Mouse (Mus musculus): ENCODE data around the gene Il24. TPM values are rescaled to one million over a fixed set of nuclear protein-coding genes. Genes with fewer than 3 reads are reported as not detected.

Gene Il24
- not detected in 2 replicates for polyA plus RNA-seq (2015; fragmentation: Nextera tagmentation; extraction: Ambion mirVana)

GRCm38 (mm10) chr1:130887354-130887753 lies at the start of gene Il24:
TSS of gene Il24 (minus strand) at chr1:130887454.
- Histone ChIP-seq H3K4me2 (no peak within 1 kb of the TSS), H3K27me3 (no peaks in the 10 kb centered on the region), H3K27ac (replicated peaks) (no peak within 1 kb of the TSS), H3K4me3 (no peak within 1 kb of the TSS), H3K4me1 (replicated peaks) (no peaks in the 10 kb centered on the region), H3K9ac (no peak within 1 kb of the TSS), H3K36me3 (no peaks in the 10 kb centered on the region), H3K9me3 (no peaks in the 10 kb centered on the region)
- ATAC-seq (ENCODE audit: low read depth): no peak

GRCm38 (mm10) chr1:130936351-130936750 lies 49.1 kb upstream of the Il24 start:
- Histone ChIP-seq H3K27ac (replicated peaks) (no peak overlapping the region), H3K36me3 (no peaks in the 10 kb centered on the region), H3K4me1 (replicated peaks) (no peaks in the 10 kb centered on the region), H3K27me3 (no peaks in the 10 kb centered on the region), H3K9ac (no peak overlapping the region), H3K4me2 (no peak overlapping the region), H3K4me3 (no peak overlapping the region), H3K9me3 (no peaks in the 10 kb centered on the region)
- WGBS: 57% methylated on average over 6 of the region's 6 CpGs
- ATAC-seq (ENCODE audit: low read depth): no peak

DNA sequence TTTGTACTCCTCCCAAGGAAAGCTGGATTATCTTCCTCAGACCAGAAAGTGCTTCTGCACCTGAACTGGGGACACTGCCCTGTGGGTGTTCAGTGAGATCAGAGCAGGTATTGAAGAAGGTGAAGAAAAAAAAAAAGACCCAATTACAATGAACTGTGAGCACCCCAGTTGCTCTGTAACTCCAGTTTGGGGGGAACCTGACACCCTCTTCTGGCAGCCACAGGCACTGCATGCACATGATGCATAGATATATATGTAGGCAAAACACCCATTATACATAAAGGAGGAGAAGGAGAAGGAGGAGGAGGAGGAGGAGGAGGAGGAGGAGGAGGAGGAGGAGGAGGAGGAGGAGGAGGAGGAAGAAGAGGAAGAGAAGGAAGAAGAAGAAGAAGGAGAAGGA lies 39.2 kb upstream of the Il24 start:
- H3K36me3 ChIP-seq: no peaks in the 10 kb centered on the region
- no peak overlapping the region for H3K27ac ChIP-seq (replicated peaks)
- no peak overlapping the region for H3K4me2 ChIP-seq
- H3K4me3 ChIP-seq: no peak overlapping the region
- H3K9ac ChIP-seq: no peak overlapping the region
- H3K4me1 ChIP-seq (replicated peaks): no peaks in the 10 kb centered on the region
- no peak for ATAC-seq (ENCODE audit: low read depth)
- no peaks in the 10 kb centered on the region for H3K9me3 ChIP-seq
- no peaks in the 10 kb centered on the region for H3K27me3 ChIP-seq

- Histone ChIP-seq H3K9me3 (no peaks in the 10 kb centered on the region), H3K36me3 (no peaks in the 10 kb centered on the region), H3K9ac (no peak overlapping the region), H3K4me1 (replicated peaks) (no peaks in the 10 kb centered on the region), H3K4me2 (no peak overlapping the region), H3K27me3 (no peaks in the 10 kb centered on the region), H3K27ac (replicated peaks) (no peak overlapping the region), H3K4me3 (no peak overlapping the region)
- no peak for ATAC-seq (ENCODE audit: low read depth)
- WGBS: 29% methylated on average over 1 of the region's 1 CpGs
These were observed 31.2 kb upstream of the Il24 start for GRCm38 (mm10) chr1:130918323-130918980.

- Histone ChIP-seq H3K4me3 (no peak within 1 kb of the TSS), H3K27ac (replicated peaks) (no peak within 1 kb of the TSS), H3K9me3 (no peaks in the 10 kb centered on the region), H3K27me3 (no peaks in the 10 kb centered on the region), H3K9ac (no peak within 1 kb of the TSS), H3K36me3 (no peaks in the 10 kb centered on the region), H3K4me2 (no peak within 1 kb of the TSS), H3K4me1 (replicated peaks) (no peaks in the 10 kb centered on the region)
- 77% methylated on average over 12 of the region's 12 CpGs for whole genome bisulfite sequencing
- ATAC-seq (ENCODE audit: low read depth): no peak
These were observed 24.3 kb upstream of the Il24 start, which contains the start of gene Il20 for GRCm38 (mm10) chr1:130911401-130912010. TSS of gene Il20 (minus strand) at chr1:130911451.

DNA sequence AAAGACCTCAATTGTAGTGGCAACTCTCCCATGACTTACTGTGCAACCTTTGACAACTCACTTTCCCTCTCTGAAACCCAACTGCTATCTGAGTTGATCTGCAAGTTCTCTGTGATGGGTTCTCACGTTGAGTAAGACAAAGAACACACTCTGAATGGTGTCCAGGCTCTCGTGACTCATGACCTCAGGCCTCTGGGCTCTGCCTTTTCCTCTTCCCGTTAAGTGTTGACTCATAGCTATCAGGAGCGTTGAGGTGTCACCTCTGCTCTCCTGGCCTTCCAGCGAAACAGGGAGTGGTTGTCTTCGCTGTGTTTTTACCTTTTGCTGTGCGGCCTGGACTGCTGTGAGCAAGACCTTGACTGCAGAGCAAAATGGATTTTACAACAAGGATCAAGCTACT lies 15.3 kb upstream of the Il24 start:
- Histone ChIP-seq H3K4me2 (no peak overlapping the region), H3K9ac (no peak overlapping the region), H3K36me3 (no peaks in the 10 kb centered on the region), H3K27me3 (no peaks in the 10 kb centered on the region), H3K4me1 (replicated peaks) (no peaks in the 10 kb centered on the region), H3K4me3 (no peak overlapping the region), H3K27ac (replicated peaks) (no peak overlapping the region), H3K9me3 (no peaks in the 10 kb centered on the region)
- 82% methylated on average over 7 of the region's 7 CpGs for WGBS
- no peak for ATAC-seq (ENCODE audit: low read depth)

GRCm38 (mm10) chr1:130894468-130894867 lies 7.2 kb upstream of the Il24 start:
- Histone ChIP-seq H3K9me3 (no peaks in the 10 kb centered on the region), H3K4me3 (no peak overlapping the region), H3K4me2 (no peak overlapping the region), H3K27me3 (no peaks in the 10 kb centered on the region), H3K27ac (replicated peaks) (no peak overlapping the region), H3K4me1 (replicated peaks) (no peaks in the 10 kb centered on the region), H3K36me3 (no peaks in the 10 kb centered on the region), H3K9ac (no peak overlapping the region)
- no peak for ATAC-seq (ENCODE audit: low read depth)
- WGBS: 75% methylated on average over 6 of the region's 6 CpGs

DNA sequence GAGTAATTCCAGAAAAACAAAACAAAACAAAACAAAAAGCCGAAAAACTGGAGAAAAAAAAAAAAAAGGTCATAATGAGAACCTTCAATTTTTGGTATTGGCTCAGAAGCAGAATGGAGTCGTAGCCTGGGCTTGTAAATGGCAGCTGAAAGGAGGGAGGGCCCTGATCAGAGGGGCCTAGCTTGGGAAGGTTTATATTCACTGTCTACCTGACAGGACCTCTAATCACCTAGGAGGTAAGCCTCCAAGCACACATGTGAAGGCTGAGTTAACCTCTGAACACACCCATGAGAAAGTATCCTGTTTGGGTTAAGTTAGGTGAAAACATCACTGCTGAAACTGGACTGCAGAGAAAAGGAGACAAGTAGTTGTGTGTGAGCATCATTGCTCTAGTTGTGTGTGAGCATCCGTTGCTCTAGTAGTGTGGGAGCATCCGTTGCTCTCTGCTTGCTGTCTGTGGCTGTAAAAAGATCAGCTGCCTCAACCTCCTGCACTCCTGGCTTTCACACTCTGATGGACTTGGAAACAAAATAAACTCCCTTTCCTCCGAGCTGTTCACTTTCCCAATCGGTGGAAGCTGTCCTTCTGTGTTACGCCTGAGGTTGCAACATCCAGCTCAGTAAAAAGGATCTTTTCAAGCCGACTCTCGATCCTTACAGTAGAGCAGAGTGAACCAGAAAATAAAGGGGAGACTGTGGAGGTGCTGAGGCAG lies 6.2 kb upstream of the Il24 start:
- no peaks in the 10 kb centered on the region for H3K36me3 ChIP-seq
- H3K4me3 ChIP-seq: no peak overlapping the region
- H3K9ac ChIP-seq: no peak overlapping the region
- no peaks in the 10 kb centered on the region for H3K9me3 ChIP-seq
- no peak overlapping the region for H3K27ac ChIP-seq (replicated peaks)
- H3K27me3 ChIP-seq: no peaks in the 10 kb centered on the region
- WGBS: 80% methylated on average over 9 of the region's 9 CpGs
- no peak for ATAC-seq (ENCODE audit: low read depth)
- no peak overlapping the region for H3K4me2 ChIP-seq
- H3K4me1 ChIP-seq (replicated peaks): no peaks in the 10 kb centered on the region

DNA sequence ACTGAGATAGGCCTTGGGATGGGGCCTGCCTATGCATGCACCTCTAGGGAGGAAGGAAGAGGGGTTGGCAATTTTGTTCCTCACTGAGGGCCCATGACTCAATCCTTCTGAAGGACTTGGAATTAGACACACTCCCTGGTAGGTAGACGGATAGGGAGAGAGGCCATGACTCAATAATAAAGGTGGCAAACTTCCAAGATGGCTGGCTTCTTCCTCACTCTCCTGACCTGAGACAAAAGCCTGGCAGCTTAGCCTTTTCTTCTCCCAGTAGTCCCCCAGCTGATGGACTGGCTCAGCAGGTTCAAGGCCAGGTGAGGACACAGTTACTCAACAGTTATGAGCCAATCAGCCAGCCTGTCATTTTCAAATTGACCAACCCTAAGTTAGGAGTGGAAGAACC lies 5.2 kb upstream of the Il24 start:
- Histone ChIP-seq H3K4me3 (no peak overlapping the region), H3K27ac (replicated peaks) (no peak overlapping the region), H3K4me1 (replicated peaks) (no peaks in the 10 kb centered on the region), H3K36me3 (no peaks in the 10 kb centered on the region), H3K4me2 (no peak overlapping the region), H3K27me3 (no peaks in the 10 kb centered on the region), H3K9ac (no peak overlapping the region), H3K9me3 (no peaks in the 10 kb centered on the region)
- 79% methylated on average over 1 of the region's 1 CpGs for whole genome bisulfite sequencing
- no peak for ATAC-seq (ENCODE audit: low read depth)

- Histone ChIP-seq H3K27me3 (peaks cover 25% of the 10 kb centered on the region), H3K9me3 (no peaks in the 10 kb centered on the region), H3K27ac (replicated peaks) (no peak overlapping the region), H3K4me1 (replicated peaks) (peaks cover 3% of the 10 kb centered on the region; the same call in 1 of the 2 replicates), H3K9ac (no peak overlapping the region), H3K4me3 (no peak overlapping the region), H3K36me3 (no peaks in the 10 kb centered on the region), H3K4me2 (no peak overlapping the region)
- ATAC-seq (ENCODE audit: low read depth): no peak
- 89% methylated on average over 4 of the region's 4 CpGs for WGBS
These were observed 4.1 kb downstream of the Il24 start for GRCm38 (mm10) chr1:130883146-130883545.

GRCm38 (mm10) chr1:130879927-130880326 lies 7.3 kb downstream of the Il24 start:
- no peak for ATAC-seq (ENCODE audit: low read depth)
- Histone ChIP-seq H3K4me3 (no peak overlapping the region), H3K36me3 (no peaks in the 10 kb centered on the region), H3K9me3 (no peaks in the 10 kb centered on the region), H3K4me1 (replicated peaks) (peaks cover 8% of the 10 kb centered on the region; the same call in 1 of the 2 replicates), H3K4me2 (no peak overlapping the region), H3K27me3 (peaks cover 36% of the 10 kb centered on the region), H3K27ac (replicated peaks) (no peak overlapping the region), H3K9ac (no peak overlapping the region)
- WGBS: 94% methylated on average over 7 of the region's 7 CpGs

GRCm38 (mm10) chr1:130877889-130878614 lies 9.2 kb downstream of the Il24 start:
- ATAC-seq (ENCODE audit: low read depth): peak; percentile 86
- WGBS: 3% methylated on average over 43 of the region's 43 CpGs
- H3K27me3 ChIP-seq: peaks cover 36% of the 10 kb centered on the region
- peaks cover 8% of the 10 kb centered on the region; the same call in 1 of the 2 replicates for H3K4me1 ChIP-seq (replicated peaks)
- no peaks in the 10 kb centered on the region for H3K36me3 ChIP-seq
- H3K9me3 ChIP-seq: no peaks in the 10 kb centered on the region
- H3K4me2 ChIP-seq: peak overlapping the region; percentile 75
- H3K4me3 ChIP-seq: peak overlapping the region; percentile 47
- no peak overlapping the region for H3K27ac ChIP-seq (replicated peaks)
- peak overlapping the region; percentile 73 for H3K9ac ChIP-seq

Data from neural tube, embryonic 13.5 days (tissue).